Mouse (Mus musculus): ENCODE data around the gene Nek11. TPM values are rescaled to one million over a fixed set of nuclear protein-coding genes. Genes with fewer than 3 reads are reported as not detected.
"Not testable (repeated sequence)": the region's sequence is repeated elsewhere in the genome, so short reads cannot be mapped to it uniquely, and the experiment has no call there.

Gene Nek11
- total and polyA plus RNA-seq, 3 experiments, result 0.25 TPM; not detected in 2

DNA sequence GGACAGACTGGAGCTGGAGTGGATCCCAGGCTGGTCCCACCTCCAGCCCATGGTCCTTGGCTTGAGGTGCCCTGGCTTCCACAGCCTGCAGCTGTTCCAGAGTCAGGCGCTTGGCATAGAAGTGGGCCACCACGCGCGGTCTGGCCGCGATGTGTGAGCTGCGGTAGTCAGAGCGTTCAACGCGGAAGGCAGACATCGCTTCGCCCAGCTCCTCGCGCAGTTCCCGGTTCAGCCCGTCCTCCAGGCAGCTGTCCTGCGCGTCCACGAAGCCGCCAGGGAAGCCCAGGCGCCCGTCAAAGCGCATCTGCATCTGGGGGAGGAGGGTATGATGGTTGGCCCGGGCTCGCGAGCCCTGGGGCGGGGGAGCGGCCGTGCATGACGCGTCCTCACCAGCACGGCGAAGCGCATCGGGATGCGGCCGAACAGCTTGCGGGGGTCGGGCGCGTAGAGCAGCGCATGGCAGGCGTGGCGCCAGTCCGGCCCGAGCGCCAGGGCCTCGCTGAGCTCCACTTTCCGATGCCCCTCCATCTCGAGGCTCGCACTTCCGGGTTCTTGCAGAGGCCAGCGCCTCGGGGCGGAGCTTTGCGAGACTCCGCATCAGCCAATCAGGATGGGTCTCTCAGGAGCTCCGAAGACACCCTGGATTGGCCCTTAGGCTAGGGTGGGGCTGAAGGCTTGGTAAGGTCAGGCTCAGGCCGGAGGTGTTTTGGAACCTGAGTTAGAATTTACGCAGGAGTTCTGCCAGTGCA, 263.9 kb downstream of the Nek11 start, which contains the start of gene Nudt16:
Nudt16 (minus strand) TSS at position 572 of the 749 bp plus-strand sequence.
- under 1% methylated on average over 60 of the region's 60 CpGs for WGBS
- H3K36me3 ChIP-seq (ENCODE audit: control insufficient read depth, insufficient read depth, low read length), result no peaks in the 10 kb centered on the region
- intact Hi-C loops (cut with DNase I), result loop anchor here (5.0 to 10.0 kb wide), 3 partner anchors 79 to 363 kb away; partner anchors contain the start of genes Aste1, Mrpl3 and Nek11
- TF ChIP-seq EP300 (IDR thresholded peaks at IDR 0.05; ENCODE audit: insufficient read depth, low read depth, low read length) (0 out of 2 replicates have a peak, but pooled peaks have one; percentile 19), CTCF (IDR thresholded peaks at IDR 0.05) (no peak), POLR2A (IDR thresholded peaks at IDR 0.05; ENCODE audit: insufficient read depth, low read depth, low read length) (peak; percentile 71)
- peak; percentile 91 to 95 for DNase-seq
- peak within 1 kb of the TSS; percentile 83 for H3K27ac ChIP-seq
- H3K4me3 ChIP-seq, result peak within 1 kb of the TSS; percentile 81
- H3K4me1 ChIP-seq (ENCODE audit: control insufficient read depth, insufficient read depth, low read length), result peaks cover 4% of the 10 kb centered on the region
- peak within 1 kb of the TSS; percentile 72 for H3K9ac ChIP-seq (ENCODE audit: low read depth, low read length)
- no peaks in the 10 kb centered on the region for H3K79me2 ChIP-seq (replicated peaks; ENCODE audit: control insufficient read depth, insufficient read depth, low read length)
- H3K27me3 ChIP-seq (ENCODE audit: control insufficient read depth, insufficient read depth, low read length), result no peaks in the 10 kb centered on the region

DNA sequence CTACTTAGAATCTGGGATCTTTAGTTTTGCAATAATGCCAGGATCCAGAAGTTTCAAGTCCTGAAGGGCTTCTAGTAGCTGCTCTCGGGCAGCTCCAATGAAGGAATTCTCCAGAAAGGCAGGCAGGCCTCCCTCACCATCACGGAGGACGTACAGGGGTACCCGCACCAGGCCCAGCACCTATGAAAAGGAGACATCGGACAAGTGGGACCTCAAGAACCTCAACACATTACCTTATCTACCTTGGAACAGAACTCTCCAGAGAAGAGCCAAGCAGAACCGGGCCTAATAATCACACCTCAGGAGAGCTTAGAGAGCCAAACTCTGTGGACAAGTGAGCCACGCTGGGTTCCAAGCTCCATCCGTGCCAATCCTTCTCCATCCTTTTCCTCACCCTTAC, 265.0 kb downstream of the Nek11 start:
- 97% methylated on average over 8 of the region's 8 CpGs for WGBS
- TF ChIP-seq CTCF (IDR thresholded peaks at IDR 0.05) (no peak), EP300 (IDR thresholded peaks at IDR 0.05; ENCODE audit: insufficient read depth, low read depth, low read length) (no peak), POLR2A (IDR thresholded peaks at IDR 0.05; ENCODE audit: insufficient read depth, low read depth, low read length) (no peak)
- H3K27ac ChIP-seq, result no peak overlapping the region
- no peak overlapping the region for H3K4me3 ChIP-seq
- no peaks in the 10 kb centered on the region for H3K27me3 ChIP-seq (ENCODE audit: control insufficient read depth, insufficient read depth, low read length)
- intact Hi-C loops (cut with DNase I), result loop anchor here (5.0 to 10.0 kb wide), 3 partner anchors 78 to 364 kb away; partner anchors contain the start of genes Aste1, Mrpl3 and Nek11
- no peaks in the 10 kb centered on the region for H3K79me2 ChIP-seq (replicated peaks; ENCODE audit: control insufficient read depth, insufficient read depth, low read length)
- H3K36me3 ChIP-seq (ENCODE audit: control insufficient read depth, insufficient read depth, low read length), result no peaks in the 10 kb centered on the region
- peaks cover 4% of the 10 kb centered on the region for H3K4me1 ChIP-seq (ENCODE audit: control insufficient read depth, insufficient read depth, low read length)
- no peak for DNase-seq
- no peak overlapping the region for H3K9ac ChIP-seq (ENCODE audit: low read depth, low read length)

DNA sequence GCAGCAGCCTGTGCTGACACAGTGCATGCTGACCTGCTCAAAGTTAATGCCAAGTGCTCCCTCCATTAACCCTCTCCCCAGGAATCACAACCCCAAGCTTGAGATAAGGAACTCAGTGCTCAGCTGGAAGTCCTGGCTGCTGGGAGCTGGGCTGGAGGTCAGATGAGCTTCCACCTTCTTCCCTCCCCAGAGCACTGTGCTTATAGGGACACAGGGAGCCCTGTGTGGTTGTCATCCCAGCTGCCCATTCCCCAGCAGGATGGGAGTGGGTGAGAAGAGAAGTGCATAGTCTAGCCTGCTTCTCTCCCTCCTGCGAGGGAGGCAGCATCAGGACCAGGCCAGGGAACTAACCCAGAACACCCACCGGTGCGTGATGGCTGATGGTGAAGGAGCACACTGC, 270.1 kb downstream of the Nek11 start:
- 45% methylated on average over 3 of the region's 3 CpGs for WGBS
- not testable (repeated sequence) for H3K27ac ChIP-seq; H3K79me2 ChIP-seq (replicated peaks; ENCODE audit: control insufficient read depth, insufficient read depth, low read length); H3K4me1 ChIP-seq (ENCODE audit: control insufficient read depth, insufficient read depth, low read length); H3K36me3 ChIP-seq (ENCODE audit: control insufficient read depth, insufficient read depth, low read length); H3K4me3 ChIP-seq; H3K9ac ChIP-seq (ENCODE audit: low read depth, low read length); DNase-seq; H3K27me3 ChIP-seq (ENCODE audit: control insufficient read depth, insufficient read depth, low read length)
- intact Hi-C loops (cut with DNase I), result loop anchor here (5.0 kb wide), 1 partner anchor 48 kb away; no protein-coding TSS in a partner anchor

Other genes starting within 250 kb of the Nek11 start
- 1 to 10 TPM; 5.3 to 7.3 TPM for gene Aste1, start 132 bp downstream of the Nek11 start, total RNA-seq (2021)
- gene Aste1, start 132 bp downstream of the Nek11 start, polyA plus RNA-seq (2012; rRNA removed), result 3.2 and 5.4 TPM in 2 replicates
- gene Atp2c1, start 131.8 kb upstream of the Nek11 start, total RNA-seq (2021), result 10 to 100 TPM; 57.7 to 62.9 TPM
- 26.6 and 54.2 TPM in 2 replicates for gene Atp2c1, start 131.8 kb upstream of the Nek11 start, polyA plus RNA-seq (2012; rRNA removed)
- 10 to 100 TPM; 19.6 to 19.8 TPM for gene Pik3r4, start 247.5 kb upstream of the Nek11 start, total RNA-seq (2021)
- 11.9 and 16.5 TPM in 2 replicates for gene Pik3r4, start 247.5 kb upstream of the Nek11 start, polyA plus RNA-seq (2012; rRNA removed)

All from heart, adult 2 months (tissue).